Mouse (Mus musculus) forebrain, embryonic 11.5 days (tissue): Measurements from ENCODE around the gene Hoxb8. TPM values are rescaled to one million over a fixed set of nuclear protein-coding genes. Genes with fewer than 3 reads are reported as not detected.

Experiments
- ATAC-seq: fragments of 200-750 bp; cut with Nextera tagmentation; replicated peaks from 2 replicates; pipeline ENCODE4 v1.8.0; 2017; ENCODE audit warnings: moderate TSS enrichment; ENCODE audit not compliant: low FRiP score
- DNase-seq: peaks from one replicate; pipeline ENCODE4 v3.0.0-alpha.2; 2017; ENCODE audit warnings: low spot score
- H3K27ac ChIP-seq: fragments of 300-500 bp; sonication (generic); 2 replicates; pipeline ENCODE4 v1.5.1; 2014; ENCODE audit warnings: low read depth, low read length
- H3K27me3 ChIP-seq: fragments of 300-500 bp; sonication (generic); 2 replicates; pipeline ENCODE4 v1.6.1; 2014; ENCODE audit warnings: mild to moderate bottlenecking, low read length, mixed read lengths; ENCODE audit not compliant: control insufficient read depth, insufficient read depth
- H3K36me3 ChIP-seq: fragments of 300-500 bp; sonication (generic); 2 replicates; pipeline ENCODE4 v1.6.1; 2014; ENCODE audit warnings: mild to moderate bottlenecking, low read length, moderate library complexity, mixed read lengths; ENCODE audit not compliant: control insufficient read depth, insufficient read depth
- H3K4me1 ChIP-seq: fragments of 300-500 bp; sonication (generic); replicated peaks from 2 replicates; pipeline ENCODE4 v1.6.1; 2014; ENCODE audit warnings: low read length, mixed read lengths; ENCODE audit not compliant: control insufficient read depth, insufficient read depth
- H3K4me2 ChIP-seq: fragments of 300-500 bp; sonication (generic); 2 replicates; pipeline ENCODE4 v1.6.1; 2014; ENCODE audit warnings: low read depth, mild to moderate bottlenecking, low read length, moderate library complexity, mixed read lengths; ENCODE audit not compliant: severe bottlenecking
- H3K4me3 ChIP-seq: fragments of 300-500 bp; sonication (generic); 2 replicates; pipeline ENCODE4 v1.5.1; 2014; ENCODE audit warnings: low read depth, low read length
- H3K9ac ChIP-seq: fragments of 300-500 bp; sonication (generic); 2 replicates; pipeline ENCODE4 v1.6.1; 2014; ENCODE audit warnings: low read length
- H3K9me3 ChIP-seq: fragments of 300-500 bp; sonication (generic); 2 replicates; pipeline ENCODE4 v1.6.1; 2016; ENCODE audit warnings: low read length, mixed read lengths; ENCODE audit not compliant: control insufficient read depth
- WGBS: fragments of 180-500 bp; shearing (Covaris S2); extraction: QIAGEN DNeasy Blood & Tissue Kit; methylation state at CpG from one replicate; pipeline ENCODE4 v1.1.7; 2014; 5-methylcytosine and 5-hydroxymethylcytosine counted together
- polyA plus RNA-seq: library from polyadenylated mRNA; unstranded; fragments of >200 nt; fragmentation: Nextera tagmentation; extraction: Ambion mirVana; gene quantifications from 2 replicates; pipeline ENCODE4 v1.2.1, GENCODE M21; 2014

The Hoxb8 gene
- polyA plus RNA-seq, 1 experiment from 2014 or later, result not detected

DNA sequence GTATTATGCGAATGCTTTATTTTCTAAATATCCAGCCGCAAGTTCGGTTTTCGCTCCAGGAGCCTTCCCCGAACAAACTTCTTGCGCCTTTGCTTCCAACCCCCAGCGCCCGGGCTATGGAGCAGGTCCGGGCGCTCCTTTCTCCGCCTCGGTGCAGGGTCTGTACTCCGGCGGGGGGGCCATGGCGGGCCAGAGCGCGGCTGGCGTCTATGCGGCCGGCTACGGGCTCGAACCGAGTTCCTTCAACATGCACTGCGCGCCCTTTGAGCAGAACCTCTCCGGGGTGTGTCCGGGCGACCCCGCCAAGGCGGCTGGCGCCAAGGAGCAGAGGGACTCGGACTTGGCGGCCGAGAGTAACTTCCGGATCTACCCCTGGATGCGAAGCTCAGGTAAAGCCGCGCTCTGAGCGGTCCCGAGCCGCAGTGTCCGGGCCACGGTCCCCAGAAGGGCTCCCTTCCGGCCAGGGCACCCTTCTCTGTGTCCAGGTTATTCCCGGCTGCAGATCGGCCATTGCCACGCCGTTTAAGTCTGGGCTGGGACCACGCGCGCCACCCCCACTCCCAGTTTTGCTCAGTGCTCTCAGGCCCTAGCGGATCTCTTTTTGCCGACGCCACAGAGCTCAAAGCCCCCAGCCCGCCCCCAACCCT lies 5.2 kb downstream of the Hoxb8 start:
- peak overlapping the region; percentile 11; the same call in 1 of the 2 replicates for H3K4me3 ChIP-seq
- H3K27ac ChIP-seq, result no peak overlapping the region
- H3K9ac ChIP-seq, result no peak overlapping the region
- H3K27me3 ChIP-seq, result peaks cover 96% of the 10 kb centered on the region
- no peak for ATAC-seq
- 0 out of 2 replicates have a peak overlapping the region, but pooled peaks have one; percentile 24 for H3K4me2 ChIP-seq
- H3K9me3 ChIP-seq, result no peaks in the 10 kb centered on the region
- H3K4me1 ChIP-seq, result no peaks in the 10 kb centered on the region; the same call in none of the 2 replicates
- no peak for DNase-seq
- under 1% methylated on average over 55 of the region's 55 CpGs for WGBS
- H3K36me3 ChIP-seq, result no peaks in the 10 kb centered on the region

GRCm38 (mm10) chr11:96287411-96287810 lies 5.7 kb downstream of the Hoxb8 start:
- H3K4me2 ChIP-seq, result no peak overlapping the region
- WGBS, result 4% methylated on average over 9 of the region's 9 CpGs
- no peaks in the 10 kb centered on the region for H3K36me3 ChIP-seq
- no peaks in the 10 kb centered on the region for H3K9me3 ChIP-seq
- no peaks in the 10 kb centered on the region; the same call in none of the 2 replicates for H3K4me1 ChIP-seq
- no peak for ATAC-seq
- DNase-seq, result no peak
- no peak overlapping the region for H3K27ac ChIP-seq
- H3K4me3 ChIP-seq, result no peak overlapping the region
- H3K9ac ChIP-seq, result no peak overlapping the region
- H3K27me3 ChIP-seq, result peaks cover 96% of the 10 kb centered on the region

- no peaks in the 10 kb centered on the region for H3K9me3 ChIP-seq
- no peak overlapping the region for H3K27ac ChIP-seq
- H3K4me3 ChIP-seq, result no peak overlapping the region
- ATAC-seq (no peak), DNase-seq (no peak)
- H3K36me3 ChIP-seq, result no peaks in the 10 kb centered on the region
- H3K4me1 ChIP-seq, result no peaks in the 10 kb centered on the region; the same call in 1 of the 2 replicates
- WGBS, result 11% methylated on average over 1 of the region's 1 CpGs
- H3K27me3 ChIP-seq, result peaks cover 96% of the 10 kb centered on the region
- no peak overlapping the region for H3K4me2 ChIP-seq
- H3K9ac ChIP-seq, result no peak overlapping the region
These were observed 6.9 kb downstream of the Hoxb8 start for GRCm38 (mm10) chr11:96288455-96289221.

- no peak overlapping the region for H3K9ac ChIP-seq
- no peak overlapping the region for H3K4me2 ChIP-seq
- no peak for ATAC-seq
- no peak for DNase-seq
- H3K4me3 ChIP-seq, result no peak overlapping the region
- no peaks in the 10 kb centered on the region for H3K36me3 ChIP-seq
- no peaks in the 10 kb centered on the region for H3K9me3 ChIP-seq
- no peak overlapping the region for H3K27ac ChIP-seq
- peaks cover 96% of the 10 kb centered on the region for H3K27me3 ChIP-seq
- no peaks in the 10 kb centered on the region; the same call in 1 of the 2 replicates for H3K4me1 ChIP-seq
- WGBS, result 1% methylated on average over 21 of the region's 21 CpGs
These were observed 7.6 kb downstream of the Hoxb8 start for GRCm38 (mm10) chr11:96289293-96289692.

GRCm38 (mm10) chr11:96289837-96290236 lies 8.1 kb downstream of the Hoxb8 start:
- ATAC-seq (no peak), DNase-seq (no peak)
- Histone ChIP-seq H3K27ac (no peak overlapping the region), H3K36me3 (no peaks in the 10 kb centered on the region), H3K4me1 (no peaks in the 10 kb centered on the region; the same call in 1 of the 2 replicates), H3K9me3 (no peaks in the 10 kb centered on the region), H3K9ac (no peak overlapping the region), H3K27me3 (peaks cover 96% of the 10 kb centered on the region), H3K4me3 (no peak overlapping the region), H3K4me2 (no peak overlapping the region)
- 7% methylated on average over 6 of the region's 6 CpGs for WGBS

DNA sequence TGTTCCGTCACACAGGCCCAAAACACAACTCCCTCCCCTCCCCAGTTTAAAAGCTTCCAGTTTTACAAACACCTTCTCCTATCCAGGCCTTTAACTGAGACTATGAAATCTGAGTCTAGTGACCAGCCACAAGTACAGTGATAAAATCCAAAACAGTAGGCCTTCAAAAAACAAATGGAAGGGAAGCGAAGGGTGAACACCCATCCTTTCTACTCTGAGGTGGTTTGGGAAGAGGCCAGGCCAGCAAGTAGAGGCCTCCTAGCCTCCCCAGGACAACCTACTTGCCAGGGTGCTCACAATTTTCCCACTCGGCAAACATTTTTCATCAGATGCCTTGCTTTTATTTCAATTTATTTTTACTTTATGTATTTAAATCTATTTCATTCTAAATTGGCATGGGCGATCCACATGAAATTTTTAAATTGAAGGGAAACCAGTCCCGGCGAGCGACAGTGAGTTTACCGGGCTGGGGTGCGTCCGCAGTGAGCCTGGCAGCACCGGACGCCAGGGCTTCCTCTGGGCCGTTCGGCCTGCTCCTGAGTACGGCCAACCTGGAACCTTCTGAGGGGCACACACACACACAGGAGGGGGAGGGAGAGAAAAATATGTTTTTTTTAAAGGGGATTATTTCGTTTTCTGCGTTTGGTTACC lies 9.1 kb downstream of the Hoxb8 start:
- DNase-seq, result no peak
- H3K9ac ChIP-seq, result no peak overlapping the region
- H3K4me1 ChIP-seq, result no peaks in the 10 kb centered on the region; the same call in 1 of the 2 replicates
- no peak overlapping the region for H3K4me3 ChIP-seq
- ATAC-seq, result no peak
- H3K4me2 ChIP-seq, result no peak overlapping the region
- H3K27me3 ChIP-seq, result peaks cover 97% of the 10 kb centered on the region
- no peaks in the 10 kb centered on the region for H3K36me3 ChIP-seq
- no peak overlapping the region for H3K27ac ChIP-seq
- WGBS, result 2% methylated on average over 17 of the region's 17 CpGs
- H3K9me3 ChIP-seq, result no peaks in the 10 kb centered on the region

GRCm38 (mm10) chr11:96291681-96292564 lies 10.2 kb downstream of the Hoxb8 start, which contains the start of gene Hoxb6:
Hoxb6 (plus strand) TSS chr11:96292476.
- H3K27ac ChIP-seq, result no peak within 1 kb of the TSS
- peaks cover 97% of the 10 kb centered on the region for H3K27me3 ChIP-seq
- WGBS, result 4% methylated on average over 22 of the region's 22 CpGs
- no peaks in the 10 kb centered on the region for H3K4me1 ChIP-seq
- no peak within 1 kb of the TSS for H3K4me2 ChIP-seq
- H3K4me3 ChIP-seq, result no peak within 1 kb of the TSS
- no peaks in the 10 kb centered on the region for H3K36me3 ChIP-seq
- DNase-seq (no peak), ATAC-seq (no peak)
- H3K9ac ChIP-seq, result no peak within 1 kb of the TSS
- H3K9me3 ChIP-seq, result no peaks in the 10 kb centered on the region
